Comparison of ENCODE assay signal across 11 mouse cellular contexts in the genomic region with DNA sequence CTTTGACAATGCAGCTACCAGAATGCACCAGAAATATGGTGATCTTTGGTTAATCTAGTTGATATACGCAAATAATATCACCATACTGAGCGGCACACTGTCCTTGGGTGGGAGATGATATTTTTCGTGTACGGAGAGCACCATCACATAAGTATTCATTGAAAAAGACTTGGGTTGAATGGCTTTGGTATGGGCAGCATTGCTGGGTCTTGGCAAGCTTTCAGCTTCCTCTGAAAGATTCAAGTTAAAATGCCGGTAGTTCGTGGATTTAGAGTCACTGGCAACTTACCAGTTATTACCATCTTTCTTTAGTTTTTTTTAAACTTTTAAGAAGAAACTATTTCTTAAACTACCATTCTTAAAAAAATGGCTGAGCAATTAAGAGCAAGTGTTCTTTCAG.
"Had no signal": no experiment of that assay in that cellular context is flagged by ENCODE, and none has a peak within 500 bp of the region (broad histone marks: within the 10 kb centered on the region; RNA-seq: fewer than 3 reads in every experiment).

No protein-coding gene starts in this region.

- H3K4me3 ChIP-seq: limb, embryonic 12.5 days; midbrain, embryonic 12.5 days; myocyte; neural tube, embryonic 15.5 days had no signal

- H3K27me3 ChIP-seq: limb, embryonic 12.5 days; midbrain, embryonic 12.5 days; neural tube, embryonic 15.5 days had no signal

- H3K9ac ChIP-seq: limb, embryonic 12.5 days; liver, embryonic 14.5 days; midbrain, embryonic 12.5 days; neural tube, embryonic 15.5 days had no signal

- H3K36me3 ChIP-seq: limb, embryonic 12.5 days; midbrain, embryonic 12.5 days; neural tube, embryonic 15.5 days had no signal

- DNase-seq: kidney, adult 11 months; layer of hippocampus, postnatal 36 days; right cerebral cortex, postnatal 25 days; thymus, adult 18-20 months; thymus, postnatal 14 days had no signal

- H3K9me3 ChIP-seq: limb, embryonic 12.5 days; midbrain, embryonic 12.5 days; neural tube, embryonic 15.5 days had no signal

- H3K4me2 ChIP-seq: limb, embryonic 12.5 days; midbrain, embryonic 12.5 days; neural tube, embryonic 15.5 days had no signal

- H3K27ac ChIP-seq: kidney, postnatal 0 days; liver, embryonic 14.5 days; midbrain, embryonic 12.5 days had no signal

- H3K4me1 ChIP-seq: limb, embryonic 12.5 days had no signal
